Mouse (Mus musculus) olfactory bulb, adult 2 months (tissue): ENCODE data around the gene Mei1.

ENCODE experiments used
- CTCF ChIP-seq: fragments of 200-500 bp; IDR thresholded peaks from 2 replicates; pipeline ENCODE4 v1.5.1; 2012; ENCODE audit warnings: low read depth, mild to moderate bottlenecking, low read length, moderate library complexity; ENCODE audit not compliant: insufficient read depth
- POLR2A ChIP-seq: fragments of 200-500 bp; IDR thresholded peaks from 2 replicates; pipeline ENCODE4 v1.6.1; 2012; ENCODE audit warnings: mild to moderate bottlenecking, low read depth, low read length, moderate library complexity; ENCODE audit not compliant: insufficient read depth

- TF ChIP-seq CTCF, result no peak
- peak; percentile 69; the same call in 1 of the 2 replicates for TF ChIP-seq POLR2A
Measured at GRCm38 (mm10) chr15:82127426-82128374, 57.9 kb downstream of the Mei1 start, which contains the start of gene Ccdc134.
